Mouse (Mus musculus) heart, adult 2 months (tissue): ENCODE results near the gene Grcc10. TPM values are rescaled to one million over a fixed set of nuclear protein-coding genes. Genes with fewer than 3 reads are reported as not detected.

Source experiments
- DNase-seq, 2 experiments: peaks; one replicate each; pipeline ENCODE4 v3.0.0; 2021
- H3K27ac ChIP-seq: fragments of 200-600 bp; 2 replicates; pipeline ENCODE4 v1.8.1; 2022
- H3K27me3 ChIP-seq: fragments of 200-500 bp; 2 replicates; pipeline ENCODE4 v1.6.1; 2012; ENCODE audit warnings: mild to moderate bottlenecking, low read length, inconsistent platforms, mixed read lengths; ENCODE audit not compliant: control insufficient read depth, insufficient read depth
- H3K36me3 ChIP-seq: fragments of 200-500 bp; 2 replicates; pipeline ENCODE4 v1.6.1; 2012; ENCODE audit warnings: low read length, inconsistent platforms; ENCODE audit not compliant: control insufficient read depth, insufficient read depth
- H3K4me1 ChIP-seq: fragments of 200-500 bp; 2 replicates; pipeline ENCODE4 v1.6.1; 2011; ENCODE audit warnings: low read length; ENCODE audit not compliant: control insufficient read depth, insufficient read depth
- H3K4me3 ChIP-seq: fragments of 200-600 bp; 2 replicates; pipeline ENCODE4 v1.8.1; 2022
- H3K79me2 ChIP-seq: fragments of 200-500 bp; replicated peaks from 2 replicates; pipeline ENCODE4 v1.6.1; 2012; ENCODE audit warnings: mild to moderate bottlenecking, inconsistent platforms, low read length, moderate library complexity, mixed read lengths; ENCODE audit not compliant: control insufficient read depth, insufficient read depth
- H3K9ac ChIP-seq: fragments of 200-500 bp; 2 replicates; pipeline ENCODE4 v1.6.1; 2012; ENCODE audit warnings: low read depth, mild to moderate bottlenecking, control low read depth, inconsistent platforms, low read length, mixed read lengths
- CTCF ChIP-seq: fragments of 200-600 bp; IDR thresholded peaks from 2 replicates; pipeline ENCODE4 v1.8.1; 2022; ENCODE audit warnings: antibody characterized with exemption, mild to moderate bottlenecking, moderate library complexity
- EP300 ChIP-seq: fragments of 200-500 bp; IDR thresholded peaks from 2 replicates; pipeline ENCODE4 v1.6.1; 2011; ENCODE audit warnings: low read depth, low read length, control low read depth; ENCODE audit not compliant: insufficient read depth
- POLR2A ChIP-seq: fragments of 200-500 bp; IDR thresholded peaks from 2 replicates; pipeline ENCODE4 v1.6.1; 2011; ENCODE audit warnings: mild to moderate bottlenecking, low read depth, low read length, control low read depth; ENCODE audit not compliant: insufficient read depth
- WGBS: fragments of 180-500 bp; shearing (Covaris S2); methylation state at CpG from one replicate; pipeline ENCODE4 v1.1.7; 2018; 5-methylcytosine and 5-hydroxymethylcytosine counted together
- intact Hi-C: fragments of 180-260 bp; cut with DNase I; formaldehyde crosslinking; loops from one replicate; pipeline ENCODE4 v1.15.1; 2025
- polyA plus RNA-seq: library from polyadenylated mRNA; depleted of rRNA; stranded (reverse); fragments of >200 nt; gene quantifications from 2 replicates; pipeline ENCODE4 v1.2.3, GENCODE M21; 2012
- total RNA-seq, 2 experiments: library from RNA; stranded (reverse); gene quantifications; 2 replicates each; pipeline ENCODE4 v1.2.3; 2021

Gene Grcc10
- total and polyA plus RNA-seq, 3 experiments: 280 to 314 (median 296) TPM

- Histone ChIP-seq H3K27me3 (no peaks in the 10 kb centered on the region), H3K27ac (peak overlapping the region; percentile 85), H3K4me3 (peak overlapping the region; percentile 12; the same call in 1 of the 2 replicates), H3K36me3 (no peaks in the 10 kb centered on the region), H3K79me2 (no peaks in the 10 kb centered on the region), H3K9ac (no peak overlapping the region; the same call in 1 of the 2 replicates), H3K4me1 (peaks cover 8% of the 10 kb centered on the region)
- TF ChIP-seq CTCF (no peak), EP300 (no peak), POLR2A (no peak)
- 47% methylated on average over 2 of the region's 2 CpGs for WGBS
- DNase-seq: no peak
- intact Hi-C loops: loop anchor here (1.0 to 5.0 kb wide), 6 partner anchors 19 to 267 kb away; partner anchors contain the start of genes C1ra, C1rb and C1rl
Observed at GRCm38 (mm10) chr6:124758849-124759232, 17.7 kb upstream of the Grcc10 start.

GRCm38 (mm10) chr6:124757909-124758848, 17.0 kb upstream of the Grcc10 start:
- H3K79me2 ChIP-seq: 0 out of 2 replicates have a peak, but pooled peaks cover 1% of the 10 kb centered on the region
- peak; percentile 76 to 77 for DNase-seq
- H3K4me1 ChIP-seq: peaks cover 8% of the 10 kb centered on the region
- TF ChIP-seq CTCF: no peak
- peak; percentile 45; the same call in 1 of the 2 replicates for TF ChIP-seq POLR2A
- TF ChIP-seq EP300: peak; percentile 47; the same call in 1 of the 2 replicates
- no peaks in the 10 kb centered on the region for H3K27me3 ChIP-seq
- peak overlapping the region; percentile 85 for H3K27ac ChIP-seq
- peak overlapping the region; percentile 15 for H3K9ac ChIP-seq
- intact Hi-C loops: loop anchor here (2.0 to 5.0 kb wide), 4 partner anchors 45 to 266 kb away; partner anchors contain the start of genes C1ra, C1rl, Emg1 and Phb2
- 32% methylated on average over 5 of the region's 5 CpGs for WGBS
- no peaks in the 10 kb centered on the region for H3K36me3 ChIP-seq
- peak overlapping the region; percentile 65; the same call in 1 of the 2 replicates for H3K4me3 ChIP-seq

GRCm38 (mm10) chr6:124757351-124757880, 16.2 kb upstream of the Grcc10 start:
- no peak for DNase-seq
- peak overlapping the region; percentile 65 for H3K4me3 ChIP-seq
- peak overlapping the region; percentile 85 for H3K27ac ChIP-seq
- no peaks in the 10 kb centered on the region for H3K27me3 ChIP-seq
- no peaks in the 10 kb centered on the region for H3K36me3 ChIP-seq
- intact Hi-C loops: loop anchor here (2.0 to 5.0 kb wide), 3 partner anchors 45 to 265 kb away; partner anchors contain the start of genes C1ra, C1rl, Emg1 and Phb2
- H3K79me2 ChIP-seq: 0 out of 2 replicates have a peak, but pooled peaks cover 1% of the 10 kb centered on the region
- H3K9ac ChIP-seq: peak overlapping the region; percentile 99
- peaks cover 8% of the 10 kb centered on the region for H3K4me1 ChIP-seq
- WGBS: 26% methylated on average over 5 of the region's 5 CpGs
- no peak for TF ChIP-seq POLR2A
- no peak for TF ChIP-seq EP300
- TF ChIP-seq CTCF: no peak

- Histone ChIP-seq H3K27me3 (no peaks in the 10 kb centered on the region), H3K36me3 (no peaks in the 10 kb centered on the region), H3K9ac (peak overlapping the region; percentile 99), H3K27ac (peak overlapping the region; percentile 85), H3K4me3 (peak overlapping the region; percentile 65), H3K79me2 (0 out of 2 replicates have a peak, but pooled peaks cover 1% of the 10 kb centered on the region), H3K4me1 (peaks cover 8% of the 10 kb centered on the region)
- DNase-seq: peak; percentile 89
- TF ChIP-seq EP300 (no peak), POLR2A (peak; percentile 38)
- under 1% methylated on average over 47 of the region's 54 CpGs for WGBS
- intact Hi-C loops: loop anchor here (1.0 to 5.0 kb wide), 5 partner anchors 12 to 264 kb away; partner anchors contain the start of genes C1ra, C1rl, Emg1 and Grcc10
Observed at GRCm38 (mm10) chr6:124756652-124757350, 15.6 kb upstream of the Grcc10 start.

GRCm38 (mm10) chr6:124755831-124756595, 14.8 kb upstream of the Grcc10 start, which contains the start of the genes Gm45234 and Atn1:
Gm45234 (minus strand) TSS chr6:124756021.
Atn1 (minus strand) TSS chr6:124756524.
- peak within 1 kb of the TSS; percentile 99 for H3K9ac ChIP-seq
- TF ChIP-seq POLR2A: no peak
- no peak for TF ChIP-seq EP300
- no peak for TF ChIP-seq CTCF
- 2% methylated on average over 43 of the region's 100 CpGs for WGBS
- DNase-seq: peak; percentile 82 to 86
- no peaks in the 10 kb centered on the region for H3K36me3 ChIP-seq
- H3K27ac ChIP-seq: peak within 1 kb of the TSS; percentile 85
- 0 out of 2 replicates have a peak, but pooled peaks cover 1% of the 10 kb centered on the region for H3K79me2 ChIP-seq
- H3K27me3 ChIP-seq: no peaks in the 10 kb centered on the region
- H3K4me1 ChIP-seq: peaks cover 8% of the 10 kb centered on the region
- peak within 1 kb of the TSS; percentile 65 for H3K4me3 ChIP-seq
- intact Hi-C loops: loop anchor here (1.0 to 5.0 kb wide), 6 partner anchors 11 to 264 kb away; partner anchors contain the start of genes C1ra, C1rl, Emg1 and Grcc10
